Mouse (Mus musculus) neural tube, embryonic 13.5 days (tissue): ENCODE measurements at regions not wholly inside any gene's neighbourhood (a gene's known extent, or its start where the extent isn't known, plus 50 kb on each side); places are given as distances from the start of the nearest gene placed in this dataset.
A peak's percentile ranks its signal among the peaks of the same experiment; 100 is the strongest.
"Not testable (repeated sequence)": the region's sequence is repeated elsewhere in the genome, so short reads cannot be mapped to it uniquely, and the experiment has no call there.

Source experiments
- ATAC-seq: fragments of 200-750 bp; cut with Nextera tagmentation; 2 replicates; pipeline ENCODE4 v1.8.0; 2017; ENCODE audit warnings: low read depth, mild to moderate bottlenecking, moderate TSS enrichment, moderate library complexity
- H3K27ac ChIP-seq: fragments of 300-500 bp; sonication (generic); replicated peaks from 2 replicates; pipeline ENCODE4 v1.5.1; 2015; ENCODE audit warnings: moderate library complexity, mild to moderate bottlenecking, inconsistent platforms
- H3K27me3 ChIP-seq: fragments of 300-500 bp; sonication (generic); 2 replicates; pipeline ENCODE4 v1.6.1; 2015; ENCODE audit warnings: mild to moderate bottlenecking, inconsistent platforms
- H3K36me3 ChIP-seq: fragments of 300-500 bp; sonication (generic); 2 replicates; pipeline ENCODE4 v1.6.1; 2015; ENCODE audit warnings: mild to moderate bottlenecking, inconsistent platforms
- H3K4me1 ChIP-seq: fragments of 300-500 bp; sonication (generic); replicated peaks from 2 replicates; pipeline ENCODE4 v1.6.1; 2015; ENCODE audit warnings: inconsistent platforms
- H3K4me2 ChIP-seq: fragments of 300-500 bp; sonication (generic); 2 replicates; pipeline ENCODE4 v1.6.1; 2015; ENCODE audit warnings: inconsistent platforms, mild to moderate bottlenecking, moderate library complexity
- H3K4me3 ChIP-seq: fragments of 300-500 bp; sonication (generic); 2 replicates; pipeline ENCODE4 v1.5.1; 2015; ENCODE audit warnings: mild to moderate bottlenecking, inconsistent platforms
- H3K9ac ChIP-seq: fragments of 300-500 bp; sonication (generic); 2 replicates; pipeline ENCODE4 v1.6.1; 2015; ENCODE audit warnings: moderate library complexity, mild to moderate bottlenecking, inconsistent platforms
- H3K9me3 ChIP-seq: fragments of 300-500 bp; sonication (generic); 2 replicates; pipeline ENCODE4 v1.6.1; 2016; ENCODE audit warnings: inconsistent platforms
- WGBS: fragments of 180-500 bp; shearing (Covaris S2); methylation state at CpG from one replicate; pipeline ENCODE4 v1.1.7; 2015; 5-methylcytosine and 5-hydroxymethylcytosine counted together

DNA sequence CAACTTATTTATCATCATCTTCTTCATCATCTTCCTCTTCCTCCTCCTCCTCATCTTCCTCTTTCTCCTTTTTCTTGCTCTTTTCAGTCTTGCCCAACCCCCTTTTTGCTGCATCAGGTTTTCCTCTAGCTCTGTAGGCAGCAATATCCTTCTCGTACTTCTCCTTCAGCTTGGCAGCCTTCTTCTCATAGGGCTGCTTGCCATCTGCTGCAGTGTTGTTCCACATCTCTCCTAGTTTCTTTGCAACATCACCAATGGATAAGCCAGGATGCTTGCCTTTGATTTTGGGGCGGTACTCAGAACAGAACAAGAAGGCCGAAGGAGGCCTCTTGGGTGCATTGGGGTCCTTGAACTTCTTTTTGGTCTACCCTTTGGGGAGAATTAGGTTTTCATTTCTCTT, 98.7 kb upstream of the Lin7c start:
- H3K4me3 ChIP-seq, H3K4me2 ChIP-seq, ATAC-seq, H3K27ac ChIP-seq, H3K4me1 ChIP-seq, H3K36me3 ChIP-seq, H3K27me3 ChIP-seq, H3K9ac ChIP-seq, H3K9me3 ChIP-seq: not testable (repeated sequence)
- 91% methylated on average over 3 of the region's 3 CpGs for WGBS

DNA sequence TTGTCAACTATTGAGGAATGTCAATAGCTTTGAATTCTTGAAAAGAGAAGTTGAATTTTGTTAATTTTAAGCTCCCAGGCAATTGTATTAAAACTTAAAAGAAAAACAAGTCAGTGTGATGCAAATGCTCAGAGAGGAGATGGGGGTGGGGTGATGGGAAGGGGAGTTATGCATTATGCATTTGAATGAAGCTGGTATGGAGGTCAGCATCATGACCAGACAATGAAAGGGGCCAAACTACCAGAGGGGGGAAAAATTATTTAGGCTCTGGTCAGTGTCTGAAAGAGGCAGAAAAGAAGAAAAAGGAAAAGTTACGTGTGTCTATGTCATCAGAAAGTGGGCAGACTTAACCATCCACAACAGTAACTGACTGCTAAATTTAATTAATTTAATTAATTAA, 73.7 kb upstream of the Lin7c start:
- no peak overlapping the region for H3K4me3 ChIP-seq
- no peak overlapping the region for H3K27ac ChIP-seq
- no peak overlapping the region for H3K9ac ChIP-seq
- no peaks in the 10 kb centered on the region for H3K27me3 ChIP-seq
- H3K4me1 ChIP-seq: no peaks in the 10 kb centered on the region
- no peak for ATAC-seq
- H3K36me3 ChIP-seq: no peaks in the 10 kb centered on the region
- no peak overlapping the region for H3K4me2 ChIP-seq
- H3K9me3 ChIP-seq: no peaks in the 10 kb centered on the region
- WGBS: 78% methylated on average over 1 of the region's 1 CpGs

DNA sequence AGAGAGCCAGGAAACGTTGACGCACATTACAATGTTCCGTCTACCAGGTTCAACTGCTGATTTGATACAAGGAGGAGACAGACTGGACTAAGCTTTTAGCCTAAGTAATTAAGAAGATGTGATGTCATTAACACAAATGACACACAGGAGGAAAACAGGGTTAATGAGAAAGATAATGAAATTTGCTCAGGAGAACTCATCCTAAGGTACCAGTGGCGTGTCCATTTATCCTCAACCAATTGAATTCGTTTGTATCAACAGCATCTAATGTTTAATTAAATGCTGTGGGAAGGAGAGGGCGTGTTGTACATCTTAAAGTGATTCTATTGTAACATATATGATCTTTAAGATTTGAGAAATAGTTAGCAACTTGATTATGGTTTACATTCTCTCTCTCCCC, 70.3 kb upstream of the Lin7c start:
- 66% methylated on average over 6 of the region's 6 CpGs for WGBS
- Histone ChIP-seq H3K4me1 (0 out of 2 replicates have a peak, but pooled peaks cover 5% of the 10 kb centered on the region), H3K9me3 (no peaks in the 10 kb centered on the region), H3K9ac (no peak overlapping the region), H3K27ac (no peak overlapping the region), H3K4me2 (no peak overlapping the region), H3K27me3 (no peaks in the 10 kb centered on the region), H3K4me3 (no peak overlapping the region), H3K36me3 (no peaks in the 10 kb centered on the region)
- peak; percentile 71 for ATAC-seq

DNA sequence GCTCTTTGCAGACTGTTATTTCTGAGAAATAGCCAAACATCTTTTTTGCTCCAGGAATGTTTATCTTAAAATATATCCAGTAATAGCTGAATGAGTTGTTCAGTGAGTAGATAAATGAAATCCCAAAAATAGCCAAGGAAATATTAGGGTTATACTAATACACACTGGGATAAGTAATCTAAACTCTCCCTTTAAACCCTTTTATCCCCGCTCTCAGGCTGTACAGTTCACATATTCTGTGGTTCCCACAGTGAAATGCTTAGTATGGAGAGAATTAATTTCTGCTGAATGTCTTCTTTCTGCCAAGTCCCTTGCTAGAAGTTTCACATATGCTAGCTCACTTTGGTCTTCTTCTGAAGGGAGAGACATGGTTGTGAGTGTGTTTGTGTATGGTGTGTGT, 69.8 kb upstream of the Lin7c start:
- H3K36me3 ChIP-seq: no peaks in the 10 kb centered on the region
- 78% methylated on average over 1 of the region's 1 CpGs for WGBS
- no peak overlapping the region for H3K4me3 ChIP-seq
- H3K4me1 ChIP-seq: 0 out of 2 replicates have a peak, but pooled peaks cover 5% of the 10 kb centered on the region
- no peaks in the 10 kb centered on the region for H3K27me3 ChIP-seq
- no peak overlapping the region for H3K27ac ChIP-seq
- H3K9ac ChIP-seq: no peak overlapping the region
- no peaks in the 10 kb centered on the region for H3K9me3 ChIP-seq
- H3K4me2 ChIP-seq: no peak overlapping the region
- no peak for ATAC-seq

DNA sequence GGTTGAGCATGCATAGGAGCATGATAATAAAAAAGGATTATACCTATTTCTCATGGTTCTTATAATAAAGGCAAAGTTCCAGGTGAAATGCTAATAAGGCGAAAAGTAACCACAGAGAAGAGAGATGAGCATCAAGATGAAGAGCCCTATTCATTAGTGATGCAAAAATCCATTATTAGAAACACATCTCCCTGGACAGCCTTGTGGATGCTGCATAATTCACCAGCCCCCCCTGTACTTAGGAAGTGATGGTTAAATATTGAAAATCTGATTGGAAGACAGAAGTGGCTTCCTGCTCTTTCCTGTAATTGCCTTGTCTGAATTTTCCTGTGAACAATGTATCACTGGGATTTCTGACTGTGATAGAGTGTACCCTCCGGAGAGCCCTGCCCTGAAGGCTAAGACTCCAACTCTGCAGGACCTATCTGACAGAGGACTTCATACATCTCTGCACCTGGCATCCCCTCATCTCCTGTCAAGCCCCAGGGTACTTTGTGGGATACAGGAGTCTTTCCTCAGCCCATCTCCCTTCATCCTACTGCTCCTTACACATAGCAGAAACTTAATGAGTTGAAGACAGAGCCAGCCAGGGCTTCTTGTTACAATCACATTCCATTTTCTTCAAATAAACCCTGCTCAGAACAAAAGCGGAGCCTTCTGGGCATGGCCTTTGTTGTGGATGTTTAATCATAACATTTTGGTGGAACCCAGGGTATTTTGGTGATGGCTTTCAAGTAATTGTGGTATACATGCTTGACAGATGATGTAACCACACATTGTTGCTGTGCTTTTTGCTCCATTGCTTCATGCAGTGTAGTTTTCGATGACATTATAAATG, 67.4 kb upstream of the Lin7c start:
- Histone ChIP-seq H3K4me1 (0 out of 2 replicates have a peak, but pooled peaks cover 5% of the 10 kb centered on the region), H3K9me3 (no peaks in the 10 kb centered on the region), H3K36me3 (no peaks in the 10 kb centered on the region), H3K9ac (no peak overlapping the region), H3K27me3 (no peaks in the 10 kb centered on the region), H3K27ac (no peak overlapping the region), H3K4me3 (no peak overlapping the region), H3K4me2 (no peak overlapping the region)
- WGBS: 85% methylated on average over 4 of the region's 4 CpGs
- ATAC-seq: no peak

DNA sequence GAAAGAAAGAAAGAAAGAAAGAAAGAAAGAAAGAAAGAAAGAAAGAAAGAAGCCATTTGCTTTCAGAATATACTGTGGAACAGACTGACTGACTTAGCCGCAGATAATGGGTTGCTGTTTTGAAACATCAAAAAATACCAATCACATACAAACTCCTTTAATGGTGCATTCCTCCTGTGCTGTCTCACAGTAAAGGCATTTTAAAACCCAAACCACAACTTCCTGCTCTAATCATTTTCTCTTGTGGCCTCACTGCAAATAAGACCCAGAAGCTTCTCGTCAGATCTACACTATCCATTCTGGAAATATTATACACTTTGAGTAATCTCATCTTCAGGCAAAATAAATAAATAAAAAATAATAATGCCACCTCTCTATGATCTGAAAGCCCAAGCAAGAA, 50.4 kb upstream of the Lin7c start:
- no peaks in the 10 kb centered on the region for H3K36me3 ChIP-seq
- WGBS: 84% methylated on average over 2 of the region's 2 CpGs
- no peaks in the 10 kb centered on the region for H3K9me3 ChIP-seq
- H3K9ac ChIP-seq: no peak overlapping the region
- H3K27me3 ChIP-seq: no peaks in the 10 kb centered on the region
- H3K4me3 ChIP-seq: no peak overlapping the region
- H3K4me1 ChIP-seq: no peaks in the 10 kb centered on the region
- ATAC-seq: no peak
- no peak overlapping the region for H3K27ac ChIP-seq
- no peak overlapping the region for H3K4me2 ChIP-seq
